Mouse (Mus musculus) limb, embryonic 11.5 days (tissue): ENCODE results near the gene Dand5. TPM values are rescaled to one million over a fixed set of nuclear protein-coding genes. Genes with fewer than 3 reads are reported as not detected.
A peak's percentile ranks its signal among the peaks of the same experiment; 100 is the strongest.

ENCODE experiments used
- ATAC-seq: fragments of 200-750 bp; cut with Nextera tagmentation; 2 replicates; pipeline ENCODE4 v1.8.0; 2017; ENCODE audit warnings: low read depth; ENCODE audit not compliant: insufficient number of reproducible peaks, low FRiP score, low TSS enrichment
- DNase-seq: peaks from one replicate; pipeline ENCODE4 v3.0.0-alpha.2; 2015; ENCODE audit warnings: low spot score
- H3K27ac ChIP-seq: fragments of 300-500 bp; sonication (generic); replicated peaks from 2 replicates; pipeline ENCODE4 v1.5.1; 2014; ENCODE audit warnings: low read depth, mild to moderate bottlenecking, low read length
- H3K27me3 ChIP-seq: fragments of 300-500 bp; sonication (generic); 2 replicates; pipeline ENCODE4 v1.6.1; 2014; ENCODE audit warnings: mild to moderate bottlenecking, low read length, mixed read lengths; ENCODE audit not compliant: control insufficient read depth, insufficient read depth
- H3K36me3 ChIP-seq: fragments of 300-500 bp; sonication (generic); 2 replicates; pipeline ENCODE4 v1.6.1; 2014; ENCODE audit warnings: mild to moderate bottlenecking, low read length, moderate library complexity, mixed read lengths; ENCODE audit not compliant: control insufficient read depth, insufficient read depth
- H3K4me1 ChIP-seq: fragments of 300-500 bp; sonication (generic); 2 replicates; pipeline ENCODE4 v1.6.1; 2014; ENCODE audit warnings: low read length, mixed read lengths; ENCODE audit not compliant: control insufficient read depth, insufficient read depth
- H3K4me2 ChIP-seq: fragments of 300-500 bp; sonication (generic); 2 replicates; pipeline ENCODE4 v1.6.1; 2014; ENCODE audit warnings: low read depth, mild to moderate bottlenecking, moderate library complexity; ENCODE audit not compliant: severe bottlenecking
- H3K4me3 ChIP-seq: fragments of 300-500 bp; sonication (generic); 2 replicates; pipeline ENCODE4 v1.5.1; 2014; ENCODE audit warnings: low read depth, low read length
- H3K9ac ChIP-seq: fragments of 300-500 bp; sonication (generic); 2 replicates; pipeline ENCODE4 v1.6.1; 2014; ENCODE audit warnings: mild to moderate bottlenecking, low read length
- H3K9me3 ChIP-seq: fragments of 300-500 bp; sonication (generic); 2 replicates; pipeline ENCODE4 v1.6.1; 2016; ENCODE audit warnings: low read length; ENCODE audit not compliant: control insufficient read depth
- WGBS: fragments of 180-500 bp; shearing (Covaris S2); extraction: QIAGEN DNeasy Blood & Tissue Kit; methylation state at CpG from one replicate; pipeline ENCODE4 v1.1.7; 2014; 5-methylcytosine and 5-hydroxymethylcytosine counted together
- polyA plus RNA-seq: library from polyadenylated mRNA; unstranded; fragments of >200 nt; fragmentation: Nextera tagmentation; extraction: Ambion mirVana; gene quantifications from 2 replicates; pipeline ENCODE4 v1.2.1, GENCODE M21; 2014

Gene Dand5
- polyA plus RNA-seq, 1 experiment from 2014 or later = 3.9 TPM

- no peak for ATAC-seq
- no peak overlapping the region for H3K27ac ChIP-seq
These were observed 22.9 kb upstream of the Dand5 start for GRCm38 (mm10) chr8:84845355-84846093.

GRCm38 (mm10) chr8:84844397-84845070 is 21.9 kb upstream of the Dand5 start:
- no peak for ATAC-seq
- 86% methylated on average over 9 of the region's 9 CpGs for WGBS
- H3K4me1 ChIP-seq = peaks cover 17% of the 10 kb centered on the region
- H3K36me3 ChIP-seq = peaks cover 37% of the 10 kb centered on the region
- H3K27me3 ChIP-seq = no peaks in the 10 kb centered on the region
- no peak for DNase-seq
- H3K27ac ChIP-seq = no peak overlapping the region
- H3K4me2 ChIP-seq = peak overlapping the region; percentile 75
- peak overlapping the region; percentile 99 for H3K4me3 ChIP-seq
- H3K9me3 ChIP-seq = no peaks in the 10 kb centered on the region
- H3K9ac ChIP-seq = peak overlapping the region; percentile 98; the same call in 1 of the 2 replicates

More at GRCm38 (mm10) chr8:84845355-84846093, 22.9 kb upstream of the Dand5 start:
- 19% methylated on average over 12 of the region's 12 CpGs for WGBS
- DNase-seq = peak; percentile 53
- Histone ChIP-seq H3K36me3 (peaks cover 37% of the 10 kb centered on the region), H3K4me1 (peaks cover 15% of the 10 kb centered on the region), H3K4me2 (peak overlapping the region; percentile 75), H3K4me3 (peak overlapping the region; percentile 99), H3K9ac (peak overlapping the region; percentile 98), H3K27me3 (no peaks in the 10 kb centered on the region), H3K9me3 (no peaks in the 10 kb centered on the region)

DNA sequence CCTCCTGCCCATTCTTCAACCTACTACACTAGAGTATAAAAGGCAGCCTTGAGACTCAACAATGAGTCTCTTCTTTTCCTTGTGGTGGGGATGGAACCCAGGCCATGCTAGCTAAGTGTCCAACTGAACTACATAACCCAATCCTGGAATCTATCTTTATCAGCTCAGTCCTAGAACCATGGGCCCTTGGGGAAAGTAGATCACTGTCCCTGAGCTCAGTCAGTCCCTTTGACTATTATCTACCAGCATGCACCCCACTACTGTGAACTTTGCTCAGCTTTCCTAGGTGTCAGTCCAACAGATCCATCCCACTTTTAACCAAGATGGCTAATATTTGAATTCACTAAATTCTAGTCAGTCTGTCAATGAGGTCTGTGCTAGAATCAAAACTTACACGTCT is 18.9 kb upstream of the Dand5 start:
- peak overlapping the region; percentile 26 for H3K27ac ChIP-seq
- H3K27me3 ChIP-seq = no peaks in the 10 kb centered on the region
- peaks cover 56% of the 10 kb centered on the region for H3K36me3 ChIP-seq
- no peak overlapping the region for H3K4me3 ChIP-seq
- no peak overlapping the region for H3K9ac ChIP-seq
- H3K9me3 ChIP-seq = no peaks in the 10 kb centered on the region
- no peak overlapping the region for H3K4me2 ChIP-seq
- H3K4me1 ChIP-seq = peaks cover 30% of the 10 kb centered on the region
- no peak for DNase-seq
- no peak for ATAC-seq
- WGBS = 81% methylated on average over 1 of the region's 1 CpGs

DNA sequence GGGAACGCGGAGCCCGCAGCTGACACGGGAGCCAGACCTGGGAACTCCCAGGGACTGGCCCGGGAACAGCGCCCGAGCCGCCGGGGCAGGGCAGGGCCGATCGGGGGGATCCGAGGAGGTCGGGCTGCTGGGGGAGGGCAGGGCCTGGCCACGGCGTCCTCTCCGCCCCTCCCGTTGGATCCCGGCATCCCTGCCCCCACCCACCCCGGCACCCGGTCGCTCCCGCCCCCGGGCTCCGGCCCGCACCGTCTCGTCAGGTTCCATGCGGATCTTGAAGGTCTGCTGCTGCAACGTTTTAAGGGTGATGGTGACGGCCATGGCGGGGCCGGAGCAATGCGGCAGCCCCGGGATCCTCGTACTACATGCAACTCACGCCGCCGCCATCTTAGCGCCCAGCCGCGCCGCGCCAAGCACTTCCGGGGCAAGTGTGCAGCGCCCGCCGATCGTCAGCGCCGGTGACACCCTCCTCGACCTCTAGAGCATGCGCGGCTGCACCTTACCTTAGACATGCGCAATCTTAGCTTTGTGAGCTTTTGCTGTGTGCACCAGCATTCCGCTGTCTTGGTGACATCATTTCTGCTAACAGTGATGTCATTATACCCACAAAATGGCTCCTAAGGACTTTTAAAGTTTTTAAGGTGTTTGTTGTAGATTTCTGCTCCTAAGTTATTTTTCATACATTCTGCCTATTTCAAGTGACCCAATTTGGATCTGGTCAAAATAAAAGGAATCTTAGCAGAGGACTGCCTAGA is 17.8 kb upstream of the Dand5 start, which contains the start of gene Rad23a:
Gene Rad23a (minus strand): TSS at position 418 of the 752 bp plus-strand sequence.
- Histone ChIP-seq H3K9ac (peak within 1 kb of the TSS; percentile 91), H3K4me3 (peak within 1 kb of the TSS; percentile 94), H3K4me2 (peak within 1 kb of the TSS; percentile 68), H3K27me3 (no peaks in the 10 kb centered on the region), H3K9me3 (no peaks in the 10 kb centered on the region), H3K4me1 (peaks cover 37% of the 10 kb centered on the region), H3K27ac (peak within 1 kb of the TSS; percentile 90), H3K36me3 (peaks cover 64% of the 10 kb centered on the region)
- DNase-seq (peak; percentile 93), ATAC-seq (peak; percentile 88)
- under 1% methylated on average over 46 of the region's 55 CpGs for WGBS

DNA sequence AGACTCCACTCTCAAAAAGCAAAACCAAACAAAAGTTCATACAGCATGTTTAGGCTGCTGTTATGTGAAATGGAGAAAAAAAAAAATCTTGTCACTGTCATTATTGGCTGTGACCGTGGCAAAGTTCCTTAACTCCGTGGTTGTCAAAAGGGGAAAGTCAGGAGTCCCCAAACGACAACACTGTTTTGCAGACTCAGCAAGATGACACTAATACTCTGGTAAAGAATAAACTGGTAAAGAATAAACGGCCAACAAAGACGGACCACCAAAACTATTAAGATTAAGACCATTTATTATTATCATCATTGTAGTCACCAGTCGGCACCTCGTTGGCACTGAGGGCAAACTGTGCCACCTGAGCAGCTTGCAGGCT is 17.2 kb upstream of the Dand5 start:
- 6% methylated on average over 7 of the region's 7 CpGs for WGBS
- ATAC-seq (no peak), DNase-seq (no peak)
- no peaks in the 10 kb centered on the region for H3K9me3 ChIP-seq
- H3K4me1 ChIP-seq = peaks cover 32% of the 10 kb centered on the region
- peaks cover 62% of the 10 kb centered on the region for H3K36me3 ChIP-seq
- peak overlapping the region; percentile 68 for H3K4me2 ChIP-seq
- peak overlapping the region; percentile 90 for H3K27ac ChIP-seq
- H3K9ac ChIP-seq = peak overlapping the region; percentile 91
- no peaks in the 10 kb centered on the region for H3K27me3 ChIP-seq
- H3K4me3 ChIP-seq = peak overlapping the region; percentile 94

- peak overlapping the region; percentile 94 for H3K4me3 ChIP-seq
- H3K4me1 ChIP-seq = peaks cover 29% of the 10 kb centered on the region
- ATAC-seq (no peak), DNase-seq (no peak)
- peak overlapping the region; percentile 68 for H3K4me2 ChIP-seq
- peaks cover 61% of the 10 kb centered on the region for H3K36me3 ChIP-seq
- WGBS = 98% methylated on average over 2 of the region's 2 CpGs
- H3K9me3 ChIP-seq = no peaks in the 10 kb centered on the region
- no peak overlapping the region for H3K27ac ChIP-seq
- H3K27me3 ChIP-seq = no peaks in the 10 kb centered on the region
- peak overlapping the region; percentile 91; the same call in 1 of the 2 replicates for H3K9ac ChIP-seq
These were observed 16.8 kb upstream of the Dand5 start for GRCm38 (mm10) chr8:84839411-84839810.

- no peak for DNase-seq
- Histone ChIP-seq H3K4me2 (no peak overlapping the region), H3K36me3 (peaks cover 56% of the 10 kb centered on the region), H3K4me1 (peaks cover 29% of the 10 kb centered on the region), H3K27ac (no peak overlapping the region; the same call in 1 of the 2 replicates), H3K4me3 (no peak overlapping the region), H3K27me3 (no peaks in the 10 kb centered on the region), H3K9ac (no peak overlapping the region), H3K9me3 (no peaks in the 10 kb centered on the region)
- WGBS = 89% methylated on average over 5 of the region's 5 CpGs
- no peak for ATAC-seq
These were observed 15.9 kb upstream of the Dand5 start for GRCm38 (mm10) chr8:84838513-84838912.

- 81% methylated on average over 15 of the region's 15 CpGs for WGBS
These were observed 15.4 kb upstream of the Dand5 start for GRCm38 (mm10) chr8:84837912-84838470.

More at GRCm38 (mm10) chr8:84837912-84838470, 15.4 kb upstream of the Dand5 start:
- Histone ChIP-seq H3K4me1 (peaks cover 31% of the 10 kb centered on the region), H3K27me3 (no peaks in the 10 kb centered on the region), H3K27ac (peak overlapping the region; percentile 79), H3K36me3 (peaks cover 50% of the 10 kb centered on the region), H3K9ac (no peak overlapping the region; the same call in 1 of the 2 replicates), H3K4me3 (no peak overlapping the region), H3K9me3 (no peaks in the 10 kb centered on the region), H3K4me2 (peak overlapping the region; percentile 28; the same call in 1 of the 2 replicates)
- DNase-seq = no peak
- no peak for ATAC-seq
